Comparison of ENCODE assay signal across 24 mouse cellular contexts in genomic region chr2:93312458-93312857, GRCm38 (mm10). TPM values are rescaled to one million over a fixed set of nuclear protein-coding genes. Genes with fewer than 3 reads are reported as not detected.
DNase-seq lines count a peak whose midpoint lies in the region; ATAC-seq lines count a peak whose summit lies in the region.
"Had no signal": no experiment of that assay in that cellular context is flagged by ENCODE, and none has a peak within 500 bp of the region (broad histone marks: within the 10 kb centered on the region; RNA-seq: fewer than 3 reads in every experiment).

No protein-coding gene starts in this region.

- H3K9me3 ChIP-seq in heart, embryonic 13.5 days: no peaks in the 10 kb centered on the region
- no peaks in the 10 kb centered on the region for H3K9me3 ChIP-seq in midbrain, embryonic 10.5 days (replicated peaks)
- no peaks in the 10 kb centered on the region for H3K9me3 ChIP-seq in midbrain, embryonic 16.5 days (replicated peaks; ENCODE audit: control insufficient read depth, low read length, poor library complexity, severe bottlenecking)
- no peaks in the 10 kb centered on the region for H3K9me3 ChIP-seq in embryonic facial prominence, embryonic 10.5 days
- H3K9me3 ChIP-seq: forebrain, embryonic 15.5 days; limb, embryonic 10.5 days; limb, embryonic 15.5 days; liver, embryonic 13.5 days had no signal

- WGBS in heart, embryonic 13.5 days: 50% methylated on average over 3 of the region's 3 CpGs
- 88% methylated on average over 3 of the region's 3 CpGs for WGBS in midbrain, embryonic 10.5 days
- WGBS in midbrain, embryonic 16.5 days: 87% methylated on average over 3 of the region's 3 CpGs
- WGBS in embryonic facial prominence, embryonic 10.5 days: 78% methylated on average over 3 of the region's 3 CpGs

- peaks cover 30% of the 10 kb centered on the region for H3K36me3 ChIP-seq in heart, embryonic 13.5 days
- H3K36me3 ChIP-seq in midbrain, embryonic 10.5 days: peaks cover 60% of the 10 kb centered on the region
- no peaks in the 10 kb centered on the region for H3K36me3 ChIP-seq in midbrain, embryonic 16.5 days (ENCODE audit: control insufficient read depth, insufficient read depth, low read length)
- peaks cover 18% of the 10 kb centered on the region for H3K36me3 ChIP-seq in embryonic facial prominence, embryonic 10.5 days (replicated peaks)
- H3K36me3 ChIP-seq: forebrain, embryonic 15.5 days; limb, embryonic 10.5 days; limb, embryonic 15.5 days; liver, embryonic 13.5 days had no signal

- no peak for DNase-seq in heart, postnatal 25 days (ENCODE audit: low spot score)
- no peak for DNase-seq in midbrain, embryonic 10.5 days (ENCODE audit: low spot score)
- no peak for DNase-seq in embryonic facial prominence, embryonic 10.5 days (ENCODE audit: low spot score)
- DNase-seq in urinary bladder, postnatal 10 days (ENCODE audit: low spot score): no peak
- DNase-seq: adrenal gland, postnatal 25 days; cerebellum, adult 18-20 months; cerebellum, postnatal 10 days; gastrocnemius, postnatal 36 days; kidney, adult 9 months; kidney, postnatal 14 days; layer of hippocampus, adult 9-11 months; liver, embryonic 13.5 days; lung, adult 18-20 months; lung, postnatal 4 days; midbrain, embryonic 14.5 days; right cerebral cortex, postnatal 4 days had no signal

- no peak overlapping the region for H3K4me3 ChIP-seq in heart, embryonic 13.5 days
- no peak overlapping the region for H3K4me3 ChIP-seq in midbrain, embryonic 10.5 days
- H3K4me3 ChIP-seq in midbrain, embryonic 16.5 days (ENCODE audit: low read depth, low read length): no peak overlapping the region
- H3K4me3 ChIP-seq in embryonic facial prominence, embryonic 10.5 days: no peak overlapping the region
- H3K4me3 ChIP-seq: forebrain, embryonic 15.5 days; limb, embryonic 10.5 days; limb, embryonic 15.5 days; liver, embryonic 13.5 days had no signal

- intact Hi-C loops in heart, postnatal 25 days (cut with DNase I): no loop called here

- peak overlapping the region; percentile 95 for H3K27ac ChIP-seq in heart, embryonic 13.5 days (replicated peaks)
- H3K27ac ChIP-seq in midbrain, embryonic 10.5 days (replicated peaks): 0 out of 2 replicates have a peak overlapping the region, but pooled peaks have one; percentile 47
- H3K27ac ChIP-seq in midbrain, embryonic 16.5 days (ENCODE audit: low read length): no peak overlapping the region
- 0 out of 2 replicates have a peak overlapping the region, but pooled peaks have one; percentile 25 for H3K27ac ChIP-seq in embryonic facial prominence, embryonic 10.5 days (replicated peaks)
- H3K27ac ChIP-seq: forebrain, embryonic 15.5 days; limb, embryonic 10.5 days; limb, embryonic 15.5 days; liver, embryonic 13.5 days had no signal

- H3K4me1 ChIP-seq in heart, embryonic 13.5 days: peaks cover 88% of the 10 kb centered on the region
- peaks cover 58% of the 10 kb centered on the region for H3K4me1 ChIP-seq in midbrain, embryonic 10.5 days
- H3K4me1 ChIP-seq in midbrain, embryonic 16.5 days (ENCODE audit: control insufficient read depth, insufficient read depth, low read length): peaks cover 22% of the 10 kb centered on the region
- peaks cover 55% of the 10 kb centered on the region for H3K4me1 ChIP-seq in embryonic facial prominence, embryonic 10.5 days
- H3K4me1 ChIP-seq: liver, embryonic 13.5 days had no signal

- no peaks in the 10 kb centered on the region for H3K27me3 ChIP-seq in heart, embryonic 13.5 days (replicated peaks)
- H3K27me3 ChIP-seq in midbrain, embryonic 10.5 days (ENCODE audit: low read depth, poor library complexity, severe bottlenecking): no peaks in the 10 kb centered on the region
- H3K27me3 ChIP-seq in midbrain, embryonic 16.5 days (ENCODE audit: control insufficient read depth, insufficient read depth, low read depth, low read length): no peaks in the 10 kb centered on the region
- no peaks in the 10 kb centered on the region for H3K27me3 ChIP-seq in embryonic facial prominence, embryonic 10.5 days (replicated peaks; ENCODE audit: low read depth, poor library complexity, severe bottlenecking)
- H3K27me3 ChIP-seq: forebrain, embryonic 15.5 days; liver, embryonic 13.5 days had no signal

- H3K9ac ChIP-seq in heart, embryonic 13.5 days: no peak overlapping the region
- no peak overlapping the region for H3K9ac ChIP-seq in midbrain, embryonic 16.5 days (ENCODE audit: low read depth, low read length)
- H3K9ac ChIP-seq: forebrain, embryonic 15.5 days; limb, embryonic 15.5 days; liver, embryonic 13.5 days had no signal

- H3K4me2 ChIP-seq in heart, embryonic 13.5 days: no peak overlapping the region
- H3K4me2 ChIP-seq in midbrain, embryonic 16.5 days (ENCODE audit: low read length): no peak overlapping the region
- H3K4me2 ChIP-seq: forebrain, embryonic 15.5 days; limb, embryonic 15.5 days; liver, embryonic 13.5 days had no signal

- no peak for ATAC-seq in heart, embryonic 13.5 days (ENCODE audit: extremely low read depth, insufficient number of reproducible peaks, low FRiP score, low TSS enrichment)
- ATAC-seq in midbrain, embryonic 16.5 days: no peak
- peak; percentile 70 for ATAC-seq in megakaryocyte progenitor cell, adult 5-6 weeks (replicated peaks; ENCODE audit: poor library complexity)
- ATAC-seq: forebrain, embryonic 15.5 days; hindbrain, embryonic 16.5 days; lung, postnatal 0 days had no signal

RNA-seq across cellular contexts. Expression of gene Tspan18, which starts 21.8 kb away (rescaled TPM):
- 41.7 and 43.2 TPM in 2 replicates for polyA plus RNA-seq in heart, embryonic 13.5 days (2015; fragmentation: Nextera tagmentation; extraction: Ambion mirVana)
- 10 to 100 TPM; 15.6 to 18.9 TPM for total RNA-seq in heart, postnatal 25 days (2021)
- 45.0 and 48.4 TPM in 2 replicates for polyA plus RNA-seq in midbrain, embryonic 10.5 days (2016; fragmentation: Nextera tagmentation; extraction: Ambion mirVana)
- polyA plus RNA-seq in midbrain, embryonic 16.5 days (2015; fragmentation: Nextera tagmentation; extraction: Ambion mirVana): 20.1 and 21.2 TPM in 2 replicates
- 20.7 and 25.3 TPM in 2 replicates for polyA plus RNA-seq in embryonic facial prominence, embryonic 10.5 days (2016; fragmentation: Nextera tagmentation; extraction: Ambion mirVana)
- total RNA-seq in megakaryocyte progenitor cell, adult 5-6 weeks (2015): 0.39 TPM in 1 of 2 replicates, not detected in the other
- total RNA-seq in megakaryocyte progenitor cell, adult 5-6 weeks (2017): not detected in 2 replicates
